Mouse (Mus musculus): Measurements from ENCODE around the gene Chchd6.

GRCm38 (mm10) chr6:89622647-89623046, 27.2 kb upstream of the Chchd6 start:
- TF ChIP-seq CTCF (IDR thresholded peaks at IDR 0.05; ENCODE audit: insufficient read depth, low read length), result no peak
- no peak for TF ChIP-seq POLR2A (IDR thresholded peaks at IDR 0.05; ENCODE audit: borderline replicate concordance, extremely low read depth, low read depth, low read length)
